Mouse (Mus musculus): ENCODE results near the gene Pih1d1.
"Not testable (repeated sequence)": the region's sequence is repeated elsewhere in the genome, so short reads cannot be mapped to it uniquely, and the experiment has no call there.

DNA sequence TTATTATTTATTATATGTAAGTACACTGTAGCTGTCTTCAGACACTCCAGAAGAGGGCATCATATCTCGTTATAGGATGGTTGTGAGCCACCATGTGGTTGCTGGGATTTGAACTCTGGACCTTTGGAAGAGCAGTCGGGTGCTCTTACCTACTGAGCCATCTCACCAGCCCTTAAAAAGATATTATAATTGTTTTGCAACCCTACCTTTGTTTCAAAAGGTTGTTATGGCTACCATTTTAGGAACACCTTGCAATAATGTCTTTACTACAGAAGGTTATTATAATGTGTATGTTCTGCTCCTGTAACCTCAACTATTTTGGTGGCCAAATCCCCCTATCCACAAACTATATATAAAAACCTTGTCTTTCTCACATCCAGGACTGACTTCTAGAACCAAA is 1.1 kb upstream of the Pih1d1 start:
- TF ChIP-seq MAX (IDR thresholded peaks at IDR 0.05; ENCODE audit: low read length); POLR2A (IDR thresholded peaks at IDR 0.05; ENCODE audit: low read depth, low read length); HCFC1 (IDR thresholded peaks at IDR 0.05; ENCODE audit: low read depth, low read length); EP300 (IDR thresholded peaks at IDR 0.05; ENCODE audit: low read length); GABPA (IDR thresholded peaks at IDR 0.05; ENCODE audit: insufficient replicate concordance, low read depth, low read length); MXI1 (IDR thresholded peaks at IDR 0.05; ENCODE audit: low read depth, low read length): not testable (repeated sequence)
- 0 out of 4 replicates have a peak, but pooled peaks of 1 of the 2 experiments have one; percentile 10 for TF ChIP-seq CTCF (conservative IDR thresholded peaks at IDR 0.05 in 1 of 2, IDR thresholded peaks at IDR 0.05 in 1 of 2; ENCODE audit: low read depth in 2 of 2, low read length in 2 of 2)
